Mouse (Mus musculus) intestine, embryonic 14.5 days (tissue): ENCODE data around the gene Kirrel. TPM values are rescaled to one million over a fixed set of nuclear protein-coding genes. Genes with fewer than 3 reads are reported as not detected.

Source experiments
- ATAC-seq: fragments of 200-750 bp; cut with Nextera tagmentation; replicated peaks from 2 replicates; pipeline ENCODE4 v1.8.0; 2017; ENCODE audit warnings: low read depth, moderate number of reproducible peaks, moderate TSS enrichment, moderate library complexity; ENCODE audit not compliant: low FRiP score, low TSS enrichment
- DNase-seq: peaks from one replicate; pipeline ENCODE4 v3.0.0-alpha.2; 2018; ENCODE audit warnings: low spot score
- H3K27ac ChIP-seq: fragments of 300-500 bp; sonication (generic); 2 replicates; pipeline ENCODE4 v1.5.1; 2014; ENCODE audit warnings: low read depth, mild to moderate bottlenecking, control low read depth
- H3K27me3 ChIP-seq: fragments of 300-500 bp; sonication (generic); replicated peaks from 2 replicates; pipeline ENCODE4 v1.6.1; 2014; ENCODE audit warnings: low read length, control low read depth; ENCODE audit not compliant: control insufficient read depth, insufficient read depth
- H3K36me3 ChIP-seq: fragments of 300-500 bp; sonication (generic); 2 replicates; pipeline ENCODE4 v1.6.1; 2014; ENCODE audit warnings: low read length, control low read depth; ENCODE audit not compliant: control insufficient read depth, insufficient read depth
- H3K4me1 ChIP-seq: fragments of 300-500 bp; sonication (generic); replicated peaks from 2 replicates; pipeline ENCODE4 v1.6.1; 2014; ENCODE audit warnings: low read length, control low read depth, mixed read lengths; ENCODE audit not compliant: control insufficient read depth, insufficient read depth
- H3K4me2 ChIP-seq: fragments of 300-500 bp; sonication (generic); 2 replicates; pipeline ENCODE4 v1.6.1; 2014; ENCODE audit warnings: low read length
- H3K4me3 ChIP-seq: fragments of 300-500 bp; sonication (generic); 2 replicates; pipeline ENCODE4 v1.5.1; 2014; ENCODE audit warnings: low read depth, low read length, control low read depth, mixed read lengths
- H3K9ac ChIP-seq: fragments of 300-500 bp; sonication (generic); 2 replicates; pipeline ENCODE4 v1.6.1; 2014; ENCODE audit warnings: mild to moderate bottlenecking, low read length
- H3K9me3 ChIP-seq: fragments of 300-500 bp; sonication (generic); 2 replicates; pipeline ENCODE4 v1.6.1; 2016; ENCODE audit warnings: low read length, control low read depth; ENCODE audit not compliant: control insufficient read depth
- WGBS: fragments of 180-500 bp; shearing (Covaris S2); extraction: QIAGEN DNeasy Blood & Tissue Kit; methylation state at CpG from one replicate; pipeline ENCODE4 v1.1.7; 2014; 5-methylcytosine and 5-hydroxymethylcytosine counted together
- polyA plus RNA-seq: library from polyadenylated mRNA; unstranded; fragments of >200 nt; fragmentation: Nextera tagmentation; extraction: Ambion mirVana; gene quantifications from 2 replicates; pipeline ENCODE4 v1.2.1, GENCODE M21; 2014

The Kirrel gene
- polyA plus RNA-seq, 1 experiment from 2014 or later = 10.1 TPM

DNA sequence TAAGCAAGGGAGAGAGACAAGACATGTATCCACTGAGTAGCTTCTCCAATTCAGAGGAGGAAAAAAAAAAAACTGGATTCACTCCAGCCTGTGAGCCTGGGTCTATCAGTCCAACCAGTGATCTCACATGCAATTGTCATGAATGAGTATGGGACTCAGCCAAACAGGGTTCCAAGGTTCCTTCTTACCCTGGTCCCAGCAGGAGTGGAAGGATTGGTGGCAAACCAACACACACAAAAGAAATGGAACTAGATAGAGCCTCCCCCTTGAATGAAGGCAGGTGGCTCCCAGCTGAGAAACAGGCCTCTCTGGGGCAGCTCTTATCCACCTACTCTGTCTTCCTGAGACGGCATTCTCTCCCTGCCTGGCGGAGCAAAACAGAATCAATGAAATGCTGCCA is 21.5 kb downstream of the Kirrel start:
- no peaks in the 10 kb centered on the region for H3K27me3 ChIP-seq
- H3K9me3 ChIP-seq = no peaks in the 10 kb centered on the region
- peak overlapping the region; percentile 99 for H3K27ac ChIP-seq
- peaks cover 77% of the 10 kb centered on the region for H3K4me1 ChIP-seq
- DNase-seq = no peak
- no peak overlapping the region for H3K9ac ChIP-seq
- no peak overlapping the region for H3K4me2 ChIP-seq
- 23% methylated on average over 2 of the region's 2 CpGs for WGBS
- no peak for ATAC-seq
- no peak overlapping the region for H3K4me3 ChIP-seq
- H3K36me3 ChIP-seq = peaks cover 4% of the 10 kb centered on the region; the same call in 1 of the 2 replicates

DNA sequence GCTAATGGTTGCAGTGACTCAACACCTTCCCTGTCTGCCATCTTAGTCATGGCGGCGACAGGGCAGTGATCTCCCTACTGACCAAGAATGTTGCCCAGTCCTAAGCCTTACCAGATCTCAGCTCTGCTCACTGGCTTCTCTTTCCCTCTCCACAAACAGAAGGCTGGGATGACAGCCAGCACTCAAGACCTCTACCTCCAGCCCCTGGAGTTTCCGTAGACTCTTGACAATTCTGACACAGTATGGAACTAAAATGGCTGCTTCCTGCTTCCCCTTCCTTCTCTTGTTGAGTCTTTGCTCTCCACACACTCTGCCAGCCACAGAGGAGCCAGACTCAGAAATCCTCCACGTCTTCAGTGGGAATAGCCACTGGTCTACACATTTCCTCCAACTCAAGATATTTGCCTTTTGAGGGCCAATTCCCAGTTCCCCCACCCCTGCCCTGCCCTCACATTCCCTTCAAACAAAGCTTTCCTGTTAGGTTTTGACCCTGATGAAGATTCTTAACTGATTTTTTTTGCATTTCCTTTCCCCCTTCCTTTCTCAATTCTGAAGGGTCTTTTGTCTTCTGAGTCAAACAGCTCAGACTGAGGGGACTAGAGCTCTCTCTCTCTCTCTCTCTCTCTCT is 22.3 kb downstream of the Kirrel start:
- Histone ChIP-seq H3K27me3 (no peaks in the 10 kb centered on the region), H3K4me2 (no peak overlapping the region), H3K27ac (peak overlapping the region; percentile 99), H3K4me3 (no peak overlapping the region), H3K4me1 (peaks cover 69% of the 10 kb centered on the region), H3K9me3 (no peaks in the 10 kb centered on the region), H3K9ac (no peak overlapping the region), H3K36me3 (peaks cover 4% of the 10 kb centered on the region; the same call in 1 of the 2 replicates)
- ATAC-seq (no peak), DNase-seq (no peak)
- 70% methylated on average over 4 of the region's 4 CpGs for WGBS

DNA sequence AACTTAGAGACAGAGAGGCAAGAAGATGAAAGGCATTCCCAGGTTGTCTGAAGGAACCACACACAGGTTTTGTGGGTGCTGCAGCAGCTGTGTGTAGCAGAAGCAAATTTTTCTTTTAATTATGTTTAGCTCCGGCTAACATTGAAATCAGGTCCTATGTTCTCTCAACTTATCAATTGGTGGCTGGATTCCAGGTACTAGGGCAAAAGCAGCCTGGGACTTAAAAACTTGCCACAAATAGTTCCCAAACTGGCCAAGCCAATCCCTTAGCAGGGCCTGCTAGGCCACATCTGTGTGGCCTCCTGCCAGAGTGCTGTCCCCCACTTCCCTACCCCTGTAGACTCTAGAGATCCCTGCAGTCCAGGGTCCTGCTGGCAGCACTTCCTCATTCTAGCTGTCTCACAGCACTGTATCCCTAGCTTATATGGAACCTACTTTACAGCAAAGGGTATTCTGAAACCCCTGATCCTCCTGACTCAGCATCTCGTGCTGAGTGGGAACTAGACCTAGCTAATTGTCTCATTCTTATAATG is 23.2 kb downstream of the Kirrel start:
- Histone ChIP-seq H3K27me3 (no peaks in the 10 kb centered on the region), H3K9ac (peak overlapping the region; percentile 35; the same call in 1 of the 2 replicates), H3K4me2 (peak overlapping the region; percentile 22), H3K4me1 (peaks cover 61% of the 10 kb centered on the region), H3K9me3 (no peaks in the 10 kb centered on the region), H3K4me3 (no peak overlapping the region), H3K27ac (peak overlapping the region; percentile 99), H3K36me3 (peaks cover 4% of the 10 kb centered on the region; the same call in 1 of the 2 replicates)
- ATAC-seq (no peak), DNase-seq (no peak)
- WGBS = 64% methylated on average over 2 of the region's 2 CpGs

DNA sequence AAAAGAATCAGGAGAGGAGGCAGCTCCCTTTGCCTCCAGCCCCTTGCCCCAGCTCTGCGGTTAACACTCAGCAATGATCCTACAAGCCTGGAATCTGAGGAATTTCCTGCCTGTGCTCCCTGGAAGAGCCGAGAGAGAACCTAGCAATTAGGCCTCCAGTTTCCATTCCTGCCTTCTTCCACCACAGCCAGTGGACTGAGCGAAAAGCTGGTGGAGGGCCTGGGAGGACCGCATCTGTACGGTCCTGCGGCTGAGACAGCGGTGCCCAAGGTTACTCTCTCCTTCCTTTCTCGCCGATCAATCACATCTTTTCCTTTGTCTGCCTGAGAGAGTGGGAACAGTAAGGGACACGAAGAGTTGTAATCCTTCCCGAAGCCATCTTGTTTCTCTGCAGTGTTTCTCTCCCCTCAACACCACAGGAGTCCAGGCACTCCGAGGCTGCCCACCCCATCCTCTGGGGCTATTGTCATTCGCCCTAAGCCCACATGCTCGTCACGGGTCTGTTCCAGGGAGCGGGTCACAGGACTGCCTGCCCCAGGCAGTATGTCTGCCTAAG is 23.8 kb downstream of the Kirrel start:
- Histone ChIP-seq H3K4me3 (no peak overlapping the region), H3K9ac (peak overlapping the region; percentile 50), H3K4me1 (peaks cover 60% of the 10 kb centered on the region), H3K27ac (peak overlapping the region; percentile 99), H3K36me3 (peaks cover 4% of the 10 kb centered on the region; the same call in 1 of the 2 replicates), H3K27me3 (no peaks in the 10 kb centered on the region), H3K9me3 (no peaks in the 10 kb centered on the region), H3K4me2 (peak overlapping the region; percentile 22)
- DNase-seq (peak; percentile 77), ATAC-seq (peak; percentile 54; the same call in 1 of the 2 replicates)
- WGBS = 9% methylated on average over 16 of the region's 16 CpGs

DNA sequence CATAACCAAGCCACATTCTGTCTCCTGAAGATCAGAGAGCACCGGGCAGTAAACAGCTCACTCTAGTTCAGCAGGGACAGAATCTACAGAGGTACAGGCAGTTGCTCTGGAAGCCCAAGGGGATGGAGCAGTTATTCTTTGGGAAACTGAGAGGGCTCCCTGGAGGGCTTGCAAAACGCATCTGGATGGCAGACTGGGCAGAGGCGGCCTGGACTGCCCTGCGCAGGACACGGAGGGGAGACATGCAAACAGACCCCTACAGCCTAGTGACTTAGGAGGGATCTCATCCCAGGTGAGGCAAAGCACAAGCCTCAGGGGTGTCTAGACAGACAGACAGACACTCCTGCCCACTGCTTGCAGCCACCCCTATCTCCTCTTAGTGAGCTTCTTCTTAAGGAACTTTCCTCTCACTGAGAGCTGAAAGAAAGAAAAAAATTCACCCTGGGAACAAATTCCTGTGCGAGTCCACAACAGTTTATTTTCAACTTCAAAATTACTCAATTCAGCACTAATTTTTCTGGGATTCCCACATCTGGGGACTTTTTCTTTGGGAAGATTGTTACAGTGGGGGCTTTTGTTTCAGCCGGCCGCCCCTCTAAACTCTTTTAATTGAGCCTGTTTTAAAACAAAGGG is 24.4 kb downstream of the Kirrel start:
- Histone ChIP-seq H3K9me3 (no peaks in the 10 kb centered on the region), H3K4me1 (peaks cover 61% of the 10 kb centered on the region), H3K4me2 (peak overlapping the region; percentile 22), H3K27ac (peak overlapping the region; percentile 99), H3K36me3 (peaks cover 4% of the 10 kb centered on the region; the same call in 1 of the 2 replicates), H3K4me3 (no peak overlapping the region), H3K9ac (peak overlapping the region; percentile 50), H3K27me3 (no peaks in the 10 kb centered on the region)
- WGBS = 17% methylated on average over 8 of the region's 8 CpGs
- no peak for DNase-seq
- ATAC-seq = no peak

DNA sequence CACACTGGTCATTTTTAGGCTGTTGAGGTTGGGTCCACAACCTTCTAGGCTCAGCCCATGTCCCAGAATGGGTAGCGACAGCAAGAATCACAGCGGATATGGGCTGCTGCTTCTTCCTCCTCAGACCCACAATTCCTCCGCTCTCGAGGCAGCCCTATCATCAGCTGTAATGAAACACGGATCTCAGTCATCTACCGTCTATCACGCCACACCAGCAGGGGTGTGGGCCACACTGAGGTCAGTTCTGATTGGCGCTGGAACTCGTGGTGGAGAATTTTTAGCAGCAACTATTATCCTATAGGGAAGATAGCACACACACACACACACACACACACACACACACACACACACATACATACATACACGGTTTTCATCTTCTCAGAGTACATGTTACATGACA is 25.1 kb downstream of the Kirrel start:
- ATAC-seq (no peak), DNase-seq (no peak)
- no peaks in the 10 kb centered on the region for H3K27me3 ChIP-seq
- H3K9me3 ChIP-seq = no peaks in the 10 kb centered on the region
- H3K4me3 ChIP-seq = no peak overlapping the region
- peaks cover 4% of the 10 kb centered on the region; the same call in 1 of the 2 replicates for H3K36me3 ChIP-seq
- peaks cover 60% of the 10 kb centered on the region for H3K4me1 ChIP-seq
- no peak overlapping the region for H3K9ac ChIP-seq
- peak overlapping the region; percentile 99; the same call in 1 of the 2 replicates for H3K27ac ChIP-seq
- 68% methylated on average over 10 of the region's 10 CpGs for WGBS
- H3K4me2 ChIP-seq = no peak overlapping the region; the same call in 1 of the 2 replicates

DNA sequence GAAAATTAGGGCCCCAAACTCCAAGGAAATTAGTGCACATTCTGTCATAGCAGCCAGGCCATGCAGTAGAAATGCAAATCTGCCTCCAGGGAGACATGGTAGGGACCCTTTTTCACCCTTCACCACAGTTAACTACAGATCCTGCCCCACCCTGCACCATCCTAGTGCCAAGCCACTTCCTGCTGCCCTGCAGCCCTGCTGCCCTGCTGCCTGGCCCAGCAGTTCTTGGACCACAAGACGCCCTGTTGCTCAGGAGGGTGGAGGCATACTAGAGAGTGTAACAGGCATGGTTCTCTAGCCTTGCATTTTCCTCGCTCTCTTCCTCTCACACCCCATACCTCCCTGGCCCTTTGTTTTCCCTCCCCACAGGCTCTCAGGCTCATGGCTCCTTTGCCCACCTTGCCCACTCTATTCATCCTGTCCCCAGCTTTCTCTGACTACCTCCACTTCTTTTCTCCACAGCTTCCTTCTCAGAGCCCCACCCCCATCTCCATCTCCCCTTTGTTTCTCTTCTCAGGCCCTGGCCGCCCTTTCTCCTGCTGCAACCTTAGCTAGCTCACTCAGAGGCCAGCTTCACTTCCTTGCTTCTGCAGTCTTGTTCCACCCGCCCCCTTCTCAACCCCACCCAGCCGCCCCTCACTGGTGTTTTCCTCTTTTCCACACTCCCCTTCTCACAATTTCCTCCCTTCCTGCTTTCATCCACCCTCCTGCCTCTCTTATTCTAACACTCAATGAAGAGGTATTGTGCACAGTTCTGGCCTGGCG is 29.9 kb downstream of the Kirrel start:
- H3K36me3 ChIP-seq = peaks cover 24% of the 10 kb centered on the region
- WGBS = 49% methylated on average over 6 of the region's 6 CpGs
- ATAC-seq (no peak), DNase-seq (no peak)
- H3K27ac ChIP-seq = peak overlapping the region; percentile 11; the same call in 1 of the 2 replicates
- H3K9me3 ChIP-seq = no peaks in the 10 kb centered on the region
- no peak overlapping the region for H3K4me2 ChIP-seq
- H3K27me3 ChIP-seq = no peaks in the 10 kb centered on the region
- peaks cover 16% of the 10 kb centered on the region for H3K4me1 ChIP-seq
- H3K9ac ChIP-seq = no peak overlapping the region
- no peak overlapping the region for H3K4me3 ChIP-seq

DNA sequence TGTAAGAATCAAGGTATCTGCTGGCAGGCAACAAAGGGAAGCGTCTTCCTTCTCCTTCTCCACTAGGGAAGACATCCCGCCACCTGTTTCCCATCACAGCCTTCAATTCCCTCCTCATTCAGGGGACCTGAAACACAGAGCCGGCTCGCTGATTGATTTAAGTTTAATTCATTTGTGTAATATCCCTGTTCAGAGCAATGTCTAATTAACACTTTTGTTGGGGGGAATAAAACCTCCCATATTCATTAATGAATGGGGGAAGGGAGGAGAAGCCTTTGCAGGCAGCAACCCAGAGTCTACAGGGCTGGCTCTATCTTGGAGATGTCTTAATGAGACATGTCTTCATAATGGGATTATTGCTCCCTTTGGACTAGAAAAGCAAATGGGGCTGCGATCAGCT is 34.3 kb downstream of the Kirrel start:
- DNase-seq (no peak), ATAC-seq (no peak)
- H3K4me2 ChIP-seq = no peak overlapping the region
- no peak overlapping the region for H3K4me3 ChIP-seq
- H3K9ac ChIP-seq = no peak overlapping the region
- WGBS = 80% methylated on average over 5 of the region's 5 CpGs
- 0 out of 2 replicates have a peak, but pooled peaks cover 8% of the 10 kb centered on the region for H3K4me1 ChIP-seq
- peaks cover 53% of the 10 kb centered on the region for H3K36me3 ChIP-seq
- no peaks in the 10 kb centered on the region for H3K9me3 ChIP-seq
- no peaks in the 10 kb centered on the region for H3K27me3 ChIP-seq
- no peak overlapping the region for H3K27ac ChIP-seq
